Mouse (Mus musculus) limb, embryonic 10.5 days (tissue): Measurements from ENCODE around the gene Spata25. TPM values are rescaled to one million over a fixed set of nuclear protein-coding genes. Genes with fewer than 3 reads are reported as not detected.
"Not testable (repeated sequence)": the region's sequence is repeated elsewhere in the genome, so short reads cannot be mapped to it uniquely, and the experiment has no call there.

Experiments
- DNase-seq: peaks from one replicate; pipeline ENCODE4 v3.0.0-alpha.2; 2017; ENCODE audit warnings: low spot score
- H3K27ac ChIP-seq: fragments of 300-500 bp; sonication (generic); 2 replicates; pipeline ENCODE4 v1.5.1; 2016; ENCODE audit warnings: mild to moderate bottlenecking
- H3K27me3 ChIP-seq: fragments of 300-500 bp; sonication (generic); 2 replicates; pipeline ENCODE4 v1.6.1; 2016; ENCODE audit warnings: low read depth, mild to moderate bottlenecking; ENCODE audit not compliant: poor library complexity, severe bottlenecking
- H3K36me3 ChIP-seq: fragments of 300-500 bp; sonication (generic); 2 replicates; pipeline ENCODE4 v1.6.1; 2016; ENCODE audit warnings: mild to moderate bottlenecking, moderate library complexity
- H3K4me1 ChIP-seq: fragments of 300-500 bp; sonication (generic); 2 replicates; pipeline ENCODE4 v1.6.1; 2016
- H3K4me3 ChIP-seq: fragments of 300-500 bp; sonication (generic); 2 replicates; pipeline ENCODE4 v1.5.1; 2016; ENCODE audit warnings: mild to moderate bottlenecking, moderate library complexity
- H3K9me3 ChIP-seq: fragments of 300-500 bp; sonication (generic); replicated peaks from 2 replicates; pipeline ENCODE4 v1.6.1; 2016; ENCODE audit warnings: mild to moderate bottlenecking
- WGBS: fragments of 180-500 bp; shearing (Covaris S2); methylation state at CpG from one replicate; pipeline ENCODE4 v1.1.7; 2016; 5-methylcytosine and 5-hydroxymethylcytosine counted together
- polyA plus RNA-seq: library from polyadenylated mRNA; unstranded; fragments of >200 nt; fragmentation: Nextera tagmentation; extraction: Ambion mirVana; gene quantifications from 2 replicates; pipeline ENCODE4 v1.2.1, GENCODE M21; 2016

Spata25 gene
- polyA plus RNA-seq, 1 experiment from 2014 or later, result 0.36 TPM

DNA sequence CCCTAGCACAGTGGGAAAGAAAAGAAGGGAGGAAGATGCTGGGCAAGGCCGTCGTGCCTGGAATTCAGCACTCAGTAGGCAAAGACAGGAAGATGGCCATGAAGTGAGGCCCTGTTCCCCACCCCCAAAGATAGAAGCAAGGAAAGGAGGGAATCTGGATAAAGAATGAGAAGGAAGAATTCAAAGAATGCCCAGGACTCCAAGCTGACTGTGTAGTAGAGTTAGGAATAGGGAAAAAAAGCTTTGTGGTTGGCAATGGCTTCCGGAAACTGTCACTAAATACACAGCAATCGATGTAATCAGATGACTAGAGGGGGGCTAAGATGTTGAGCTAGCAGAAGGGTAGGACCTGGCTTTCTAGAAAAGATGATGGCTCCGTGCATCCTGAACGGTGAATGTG lies 11.1 kb downstream of the Spata25 start:
- no peak overlapping the region for H3K27ac ChIP-seq
- H3K27me3 ChIP-seq, result no peaks in the 10 kb centered on the region
- H3K36me3 ChIP-seq, result peaks cover 24% of the 10 kb centered on the region
- DNase-seq, result no peak
- H3K9me3 ChIP-seq, result no peaks in the 10 kb centered on the region
- H3K4me3 ChIP-seq, result no peak overlapping the region
- peaks cover 1% of the 10 kb centered on the region for H3K4me1 ChIP-seq
- WGBS, result 92% methylated on average over 6 of the region's 6 CpGs

DNA sequence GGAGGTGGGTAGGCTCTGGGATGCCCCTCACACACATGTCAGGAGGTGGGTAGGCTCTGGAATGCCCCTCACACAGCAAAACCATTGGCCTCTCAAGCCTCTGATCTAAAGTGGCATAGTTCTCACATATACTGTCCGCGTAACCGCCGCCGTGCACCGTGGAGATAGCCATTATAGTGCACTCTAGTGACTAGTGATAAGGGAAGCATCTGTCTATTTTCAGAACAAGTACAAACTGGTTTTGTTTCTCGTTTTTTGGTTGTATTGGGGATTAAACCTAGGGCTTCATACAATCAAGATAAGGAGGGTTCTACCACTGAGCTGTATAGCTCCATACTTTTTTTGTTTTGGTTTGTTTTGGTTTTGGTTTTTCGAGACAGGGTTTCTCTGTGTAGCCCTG lies 12.5 kb downstream of the Spata25 start:
- no peak overlapping the region for H3K27ac ChIP-seq
- H3K4me1 ChIP-seq, result no peaks in the 10 kb centered on the region
- no peaks in the 10 kb centered on the region for H3K9me3 ChIP-seq
- DNase-seq, result no peak
- 92% methylated on average over 8 of the region's 8 CpGs for WGBS
- H3K36me3 ChIP-seq, result peaks cover 14% of the 10 kb centered on the region
- no peak overlapping the region for H3K4me3 ChIP-seq
- H3K27me3 ChIP-seq, result no peaks in the 10 kb centered on the region

DNA sequence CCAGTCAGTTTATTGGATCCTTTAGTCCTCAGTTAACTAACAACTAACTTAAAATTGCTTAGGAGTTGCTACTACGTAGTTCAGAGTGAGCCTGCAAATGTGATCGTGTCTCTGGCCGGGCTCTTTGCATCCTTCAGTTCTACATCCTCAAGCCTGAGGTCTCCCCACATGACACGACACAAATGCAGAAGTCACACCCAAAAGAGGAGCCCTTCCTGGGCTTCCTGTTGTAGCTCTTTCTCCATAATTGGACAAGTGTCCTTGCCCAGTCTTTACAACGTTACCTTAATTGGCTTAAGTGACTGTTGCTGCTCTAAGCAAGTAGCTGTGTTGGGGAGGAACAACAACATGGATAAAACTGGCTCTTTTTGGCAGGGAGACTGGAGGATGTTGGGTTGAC lies 13.0 kb downstream of the Spata25 start:
- H3K36me3 ChIP-seq, result peaks cover 9% of the 10 kb centered on the region
- H3K27ac ChIP-seq, result no peak overlapping the region
- H3K4me3 ChIP-seq, result no peak overlapping the region
- no peak for DNase-seq
- H3K27me3 ChIP-seq, result no peaks in the 10 kb centered on the region
- H3K4me1 ChIP-seq, result no peaks in the 10 kb centered on the region
- 90% methylated on average over 5 of the region's 5 CpGs for WGBS
- no peaks in the 10 kb centered on the region for H3K9me3 ChIP-seq

DNA sequence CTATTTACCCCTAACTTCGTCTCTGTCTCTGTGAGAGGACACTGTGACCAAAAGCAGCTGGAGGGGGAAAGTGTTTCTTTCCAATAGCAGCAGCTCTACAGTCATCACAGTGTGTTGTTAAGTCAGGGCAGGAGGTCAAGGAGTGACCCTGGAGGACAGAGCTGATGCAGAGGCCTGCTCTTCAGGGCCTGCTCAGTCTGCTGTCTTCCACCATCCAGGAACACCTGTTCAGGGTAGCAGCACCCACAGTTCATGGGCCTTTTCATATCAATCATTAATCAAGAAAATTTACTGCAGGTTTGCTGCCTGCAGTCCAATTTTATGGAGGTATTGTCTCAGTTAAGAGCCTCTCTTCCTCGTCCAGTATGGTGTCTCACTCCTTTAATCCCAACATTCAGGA lies 14.8 kb downstream of the Spata25 start:
- Histone ChIP-seq H3K4me1 (no peaks in the 10 kb centered on the region), H3K4me3 (no peak overlapping the region), H3K9me3 (no peaks in the 10 kb centered on the region), H3K27me3 (no peaks in the 10 kb centered on the region), H3K27ac (no peak overlapping the region), H3K36me3 (peaks cover 15% of the 10 kb centered on the region)
- 75% methylated on average over 2 of the region's 2 CpGs for WGBS
- no peak for DNase-seq

DNA sequence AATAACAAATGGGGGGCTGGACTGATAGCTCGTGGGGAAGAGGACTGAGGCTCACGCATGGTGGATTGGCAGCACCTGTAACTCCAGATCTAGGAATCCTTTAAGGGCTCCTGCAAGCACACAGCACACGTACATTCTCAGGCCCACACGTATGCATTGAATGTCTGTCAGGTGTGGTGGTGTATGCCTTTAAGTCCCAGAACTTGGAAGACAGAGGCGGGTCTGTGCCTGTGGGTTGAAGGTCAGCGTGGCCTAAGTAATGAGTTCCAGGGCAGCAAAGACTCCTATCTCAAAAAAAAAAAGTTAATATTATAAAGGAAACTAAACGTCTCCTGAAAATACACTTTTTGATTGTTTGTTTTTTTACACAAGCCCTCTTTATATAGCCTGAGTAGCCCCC lies 21.7 kb downstream of the Spata25 start:
- Histone ChIP-seq H3K4me3 (no peak overlapping the region), H3K27me3 (no peaks in the 10 kb centered on the region), H3K36me3 (peaks cover 27% of the 10 kb centered on the region), H3K27ac (no peak overlapping the region), H3K4me1 (peaks cover 20% of the 10 kb centered on the region), H3K9me3 (no peaks in the 10 kb centered on the region)
- DNase-seq, result no peak
- 85% methylated on average over 7 of the region's 7 CpGs for WGBS

DNA sequence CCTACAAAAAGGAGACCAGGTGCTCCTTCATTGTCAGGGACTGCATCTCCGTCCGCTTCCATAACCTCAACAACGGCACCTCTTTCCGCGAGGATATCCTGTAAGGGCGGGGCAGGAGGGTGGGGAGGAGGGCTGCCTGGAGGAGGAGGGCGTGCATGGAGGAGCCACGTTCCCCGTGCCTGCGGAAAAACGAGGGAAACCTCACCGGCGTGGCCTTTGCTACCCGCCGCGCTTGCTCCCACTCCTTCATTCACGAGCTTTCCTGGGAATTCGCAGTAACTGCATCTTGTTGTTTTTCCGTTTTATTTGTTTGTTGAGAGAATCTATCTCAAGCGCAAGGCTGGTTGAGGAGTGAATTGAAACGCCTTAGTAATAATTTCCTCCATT lies 23.0 kb downstream of the Spata25 start:
- no peaks in the 10 kb centered on the region for H3K9me3 ChIP-seq
- peaks cover 40% of the 10 kb centered on the region for H3K36me3 ChIP-seq
- H3K4me3 ChIP-seq, result peak overlapping the region; percentile 89
- H3K27me3 ChIP-seq, result no peaks in the 10 kb centered on the region
- DNase-seq, result no peak
- 2% methylated on average over 21 of the region's 21 CpGs for WGBS
- H3K27ac ChIP-seq, result peak overlapping the region; percentile 91
- H3K4me1 ChIP-seq, result peaks cover 20% of the 10 kb centered on the region

DNA sequence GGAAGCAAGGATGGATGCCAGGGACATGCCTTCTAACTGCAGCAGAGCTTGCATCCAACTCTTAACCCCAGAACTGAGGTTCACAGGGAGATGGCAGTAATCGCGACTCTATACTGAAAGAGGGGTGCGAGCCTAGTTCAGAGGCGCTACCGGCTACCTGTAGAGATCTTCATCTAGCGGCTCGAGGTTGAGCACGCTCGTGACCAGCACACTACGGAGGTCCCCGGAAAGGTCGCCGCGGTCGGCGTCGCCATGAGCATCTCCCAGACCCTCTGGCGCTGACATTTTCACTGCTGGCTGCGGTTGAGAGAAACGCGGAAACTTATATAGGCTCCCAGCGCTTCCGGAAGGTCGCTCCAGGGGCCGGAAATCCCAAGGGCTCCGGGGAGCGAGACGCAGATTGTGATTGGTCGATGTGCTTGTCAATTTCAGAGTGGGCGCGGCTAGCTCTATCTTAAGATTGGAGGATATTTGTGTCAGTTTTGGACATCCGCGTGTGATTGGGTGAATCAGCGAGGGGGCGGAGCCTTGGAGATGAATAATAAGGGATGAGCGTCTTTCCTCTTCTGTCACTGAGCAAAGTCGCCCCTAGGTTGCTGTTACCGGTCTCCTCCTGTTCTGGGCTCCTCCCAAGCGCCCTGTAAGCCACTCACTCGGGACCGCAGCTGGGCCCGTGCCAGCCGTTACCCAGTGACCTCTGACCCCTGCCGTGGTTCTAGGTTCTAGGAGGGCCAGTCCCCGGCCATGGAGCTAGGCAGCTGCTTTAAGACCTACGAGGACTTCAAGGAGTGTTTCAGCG lies 23.6 kb downstream of the Spata25 start, which contains the start of the genes Acot8 and Zswim3:
TSS of gene Acot8 (minus strand) at position 350 of the 799 bp plus-strand sequence.
TSS of gene Zswim3 (plus strand) at position 566 of the 799 bp plus-strand sequence.
- WGBS, result under 1% methylated on average over 47 of the region's 47 CpGs
- H3K4me1 ChIP-seq, result peaks cover 20% of the 10 kb centered on the region
- peak within 1 kb of the TSS; percentile 89 for H3K4me3 ChIP-seq
- peak within 1 kb of the TSS; percentile 91 for H3K27ac ChIP-seq
- H3K9me3 ChIP-seq, result no peaks in the 10 kb centered on the region
- no peaks in the 10 kb centered on the region for H3K27me3 ChIP-seq
- peaks cover 46% of the 10 kb centered on the region for H3K36me3 ChIP-seq
- DNase-seq, result peak; percentile 94

DNA sequence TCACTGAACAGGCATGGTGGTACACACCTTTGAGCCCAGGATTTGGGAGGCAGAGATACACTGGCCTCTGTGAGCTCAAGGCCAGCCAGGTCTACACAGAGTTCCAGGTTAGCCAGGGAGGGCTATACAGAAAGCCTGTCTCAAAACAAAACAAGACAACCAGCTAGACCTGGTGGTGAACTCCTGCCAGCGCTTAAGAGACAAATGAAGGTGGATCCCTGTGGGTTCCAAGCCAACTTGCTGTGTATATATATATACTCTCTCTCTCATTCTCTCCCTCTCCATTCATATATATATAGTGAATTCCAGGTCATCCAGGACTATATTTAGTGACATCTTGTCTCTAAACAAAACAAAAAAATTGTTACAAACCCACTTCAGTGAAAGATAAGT lies 24.4 kb downstream of the Spata25 start:
- Histone ChIP-seq H3K9me3 (no peaks in the 10 kb centered on the region), H3K4me1 (peaks cover 20% of the 10 kb centered on the region), H3K27me3 (no peaks in the 10 kb centered on the region), H3K27ac (peak overlapping the region; percentile 91; the same call in 1 of the 2 replicates), H3K36me3 (peaks cover 46% of the 10 kb centered on the region), H3K4me3 (peak overlapping the region; percentile 89)
- 55% methylated on average over 1 of the region's 1 CpGs for WGBS
- DNase-seq, result no peak

DNA sequence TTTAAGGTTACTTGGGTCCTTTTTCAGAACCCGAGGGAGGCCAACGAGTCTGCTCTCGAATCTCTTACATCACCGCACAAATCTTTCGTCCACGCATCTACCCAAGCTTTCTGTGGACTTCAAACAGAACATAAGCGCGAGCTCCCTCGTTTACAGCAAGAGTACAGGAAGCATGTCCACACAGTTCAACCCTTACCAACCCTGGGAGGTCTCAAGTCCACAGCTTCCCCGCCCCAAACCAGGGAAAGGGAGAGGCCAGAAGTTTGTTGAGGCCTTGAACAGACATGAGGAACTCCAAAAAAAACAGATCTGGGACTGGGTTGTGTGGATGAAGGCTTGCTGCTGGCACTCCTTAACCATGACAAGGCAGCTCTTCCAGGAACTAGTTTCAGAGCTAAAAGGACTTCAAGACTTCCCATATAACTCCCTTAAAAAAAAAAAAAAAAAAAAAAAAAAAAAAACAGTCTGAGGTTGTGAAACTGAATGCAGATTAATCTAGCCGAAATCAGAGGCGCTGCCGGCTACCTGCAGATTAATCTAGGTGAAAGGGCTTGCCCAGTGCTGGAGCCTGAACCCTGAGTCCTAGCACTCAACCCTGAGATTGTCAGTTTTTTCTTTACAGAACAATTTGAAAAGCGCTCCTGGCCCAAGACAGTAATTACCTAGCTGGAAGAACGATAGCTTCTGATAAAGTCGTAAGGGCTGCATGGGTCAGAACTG lies 25.0 kb downstream of the Spata25 start:
- Histone ChIP-seq H3K36me3 (peaks cover 45% of the 10 kb centered on the region), H3K4me1 (peaks cover 20% of the 10 kb centered on the region), H3K4me3 (peak overlapping the region; percentile 89), H3K27ac (no peak overlapping the region), H3K27me3 (no peaks in the 10 kb centered on the region), H3K9me3 (no peaks in the 10 kb centered on the region)
- 93% methylated on average over 16 of the region's 16 CpGs for WGBS
- no peak for DNase-seq

DNA sequence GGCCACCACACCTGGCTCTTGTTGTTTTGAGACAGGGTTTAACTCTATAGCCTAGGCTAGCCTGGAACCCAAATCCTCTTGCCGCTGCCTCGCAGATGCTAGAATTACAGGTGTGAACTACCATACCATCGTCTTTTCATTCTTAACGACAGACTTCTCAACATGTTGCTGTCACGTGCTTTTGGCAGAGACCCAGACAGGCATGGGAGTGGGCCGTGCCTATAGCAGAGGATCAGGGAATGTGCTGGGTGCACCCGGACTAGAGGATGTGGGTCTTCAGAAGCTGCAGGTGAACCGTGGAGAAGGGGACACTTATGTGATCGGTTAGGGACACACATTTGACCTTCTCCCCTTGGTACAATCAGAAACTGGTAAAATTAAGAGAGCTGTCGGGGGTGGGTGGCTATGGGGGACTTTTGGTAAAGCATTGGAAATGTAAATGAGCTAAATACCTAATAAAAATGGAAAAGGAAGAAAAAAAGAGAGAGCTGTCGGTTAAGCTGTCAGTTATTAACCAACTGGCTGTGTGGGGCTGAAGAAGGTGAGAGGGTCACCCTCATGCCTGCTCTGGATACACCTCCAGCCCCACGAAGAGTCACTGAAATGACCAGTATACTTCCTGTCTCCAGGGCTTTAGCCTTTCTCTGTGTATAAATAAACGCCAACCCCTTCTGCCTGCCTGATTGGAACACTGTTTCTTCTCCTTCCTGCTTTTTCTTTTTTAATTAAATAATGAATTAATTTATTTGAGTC lies 27.9 kb downstream of the Spata25 start:
- Histone ChIP-seq H3K36me3 (peaks cover 72% of the 10 kb centered on the region), H3K27me3 (no peaks in the 10 kb centered on the region), H3K4me1 (peaks cover 17% of the 10 kb centered on the region), H3K9me3 (no peaks in the 10 kb centered on the region), H3K4me3 (no peak overlapping the region), H3K27ac (no peak overlapping the region)
- DNase-seq, result no peak
- 94% methylated on average over 13 of the region's 13 CpGs for WGBS

DNA sequence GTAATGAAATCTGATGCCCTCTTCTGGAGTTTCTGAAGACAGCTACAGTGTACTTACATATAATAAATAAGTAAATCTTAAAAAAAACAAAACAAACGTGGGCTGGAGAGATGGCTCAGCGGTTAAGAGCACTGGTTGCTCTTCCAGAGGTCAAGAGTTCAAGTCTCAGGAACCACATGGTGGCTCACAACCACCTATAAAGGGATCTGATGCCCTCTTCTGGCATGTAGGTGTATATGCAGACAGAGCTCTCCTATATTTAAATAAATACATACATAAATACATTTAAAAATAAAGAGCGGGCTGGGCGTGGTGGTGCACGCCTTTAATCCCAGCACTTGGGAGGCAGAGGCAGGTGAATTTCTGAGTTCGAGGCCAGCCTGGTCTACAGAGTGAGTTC lies 29.8 kb downstream of the Spata25 start:
- DNase-seq, result not testable (repeated sequence)

DNA sequence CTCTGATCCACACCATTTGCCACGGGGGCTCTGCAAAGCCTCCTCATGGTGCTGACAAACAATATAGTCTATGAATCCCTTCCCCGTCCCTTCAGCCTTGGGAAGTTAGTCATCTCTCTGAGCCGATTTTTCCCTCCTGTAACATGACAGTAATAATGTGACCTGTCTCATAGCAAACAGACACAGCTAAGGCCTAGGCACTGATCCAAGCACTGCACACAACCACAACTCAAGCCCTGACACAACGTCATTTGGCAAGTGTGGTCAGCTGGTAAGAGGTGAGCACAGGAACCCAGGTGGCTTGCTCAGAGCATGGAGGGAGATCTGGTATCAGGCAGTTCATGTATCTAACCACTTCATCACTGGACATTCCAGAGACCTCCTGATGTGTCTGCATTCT lies 32.5 kb downstream of the Spata25 start:
- WGBS, result 89% methylated on average over 4 of the region's 4 CpGs

More for the DNA sequence above, 29.8 kb downstream of the Spata25 start:
- not testable (repeated sequence) for H3K4me1 ChIP-seq, H3K27ac ChIP-seq, H3K4me3 ChIP-seq, H3K27me3 ChIP-seq, H3K9me3 ChIP-seq
- WGBS, result 81% methylated on average over 6 of the region's 6 CpGs
- H3K36me3 ChIP-seq, result peaks cover 85% of the 10 kb centered on the region

DNA sequence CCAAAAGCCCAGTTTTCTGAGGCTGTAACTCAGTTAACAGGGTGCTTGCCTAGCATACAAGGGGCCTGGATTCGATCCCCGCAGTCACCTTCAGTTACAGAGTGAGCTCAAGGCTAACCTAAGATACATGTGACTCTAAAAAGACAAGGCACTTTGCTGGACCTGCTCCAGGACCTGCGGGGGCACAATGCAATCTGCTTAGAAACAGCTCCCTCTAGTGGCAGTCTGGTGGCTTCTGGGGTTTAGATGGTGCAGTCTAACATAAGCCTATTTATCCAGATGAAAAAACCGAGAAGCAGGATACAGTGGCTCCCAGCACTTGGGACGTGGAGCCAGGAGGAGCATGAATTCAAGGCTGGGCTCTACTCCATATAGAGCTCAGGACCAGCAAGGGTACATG lies 34.0 kb downstream of the Spata25 start:
- Histone ChIP-seq H3K9me3 (no peaks in the 10 kb centered on the region), H3K4me1 (no peaks in the 10 kb centered on the region), H3K27ac (no peak overlapping the region), H3K27me3 (no peaks in the 10 kb centered on the region), H3K36me3 (peaks cover 90% of the 10 kb centered on the region), H3K4me3 (no peak overlapping the region)
- 44% methylated on average over 5 of the region's 5 CpGs for WGBS
- peak; percentile 73 for DNase-seq

More for the DNA sequence above, 32.5 kb downstream of the Spata25 start:
- H3K4me3 ChIP-seq, result no peak overlapping the region
- H3K9me3 ChIP-seq, result no peaks in the 10 kb centered on the region
- no peaks in the 10 kb centered on the region for H3K4me1 ChIP-seq
- no peaks in the 10 kb centered on the region for H3K27me3 ChIP-seq
- peaks cover 91% of the 10 kb centered on the region for H3K36me3 ChIP-seq
- H3K27ac ChIP-seq, result no peak overlapping the region
- no peak for DNase-seq
